Mouse (Mus musculus) thymus, adult 2 months (tissue): ENCODE measurements around the gene Cog5. TPM values are rescaled to one million over a fixed set of nuclear protein-coding genes. Genes with fewer than 3 reads are reported as not detected.
A peak's percentile ranks its signal among the peaks of the same experiment; 100 is the strongest.

Source experiments
- DNase-seq: peaks from one replicate; pipeline ENCODE4 v3.0.0; 2021
- H3K27ac ChIP-seq: fragments of 200-500 bp; 2 replicates; pipeline ENCODE4 v1.5.1; 2012; ENCODE audit warnings: low read length, control low read depth; ENCODE audit not compliant: control insufficient read depth, insufficient read depth
- H3K27me3 ChIP-seq: fragments of 200-500 bp; 2 replicates; pipeline ENCODE4 v1.6.1; 2012; ENCODE audit warnings: mild to moderate bottlenecking, low read length, moderate library complexity, mixed read lengths; ENCODE audit not compliant: control insufficient read depth, insufficient read depth
- H3K36me3 ChIP-seq: fragments of 200-500 bp; 2 replicates; pipeline ENCODE4 v1.6.1; 2012; ENCODE audit warnings: mild to moderate bottlenecking, low read length, moderate library complexity; ENCODE audit not compliant: control insufficient read depth, insufficient read depth
- H3K4me1 ChIP-seq: fragments of 200-500 bp; replicated peaks from 2 replicates; pipeline ENCODE4 v1.6.1; 2012; ENCODE audit warnings: low read length; ENCODE audit not compliant: control insufficient read depth, insufficient read depth
- H3K4me3 ChIP-seq: fragments of 200-500 bp; 2 replicates; pipeline ENCODE4 v1.5.1; 2012; ENCODE audit warnings: mild to moderate bottlenecking, low read length, control low read depth, moderate library complexity; ENCODE audit not compliant: control insufficient read depth, insufficient read depth
- CTCF ChIP-seq: fragments of 200-500 bp; IDR thresholded peaks from 2 replicates; pipeline ENCODE4 v1.5.1; 2012; ENCODE audit warnings: mild to moderate bottlenecking, control low read depth, low read length, moderate library complexity, borderline replicate concordance; ENCODE audit not compliant: control insufficient read depth, poor library complexity, insufficient read depth; ENCODE audit errors: extremely low read depth
- POLR2A ChIP-seq: fragments of 200-500 bp; IDR thresholded peaks from 2 replicates; pipeline ENCODE4 v1.6.1; 2012; ENCODE audit warnings: mild to moderate bottlenecking, low read length, control low read depth, moderate library complexity; ENCODE audit not compliant: control insufficient read depth, poor library complexity, insufficient read depth; ENCODE audit errors: extremely low read depth
- WGBS: fragments of 180-500 bp; shearing (Covaris S2); methylation state at CpG from one replicate; pipeline ENCODE4 v1.1.7; 2018; 5-methylcytosine and 5-hydroxymethylcytosine counted together
- polyA plus RNA-seq: library from polyadenylated mRNA; depleted of rRNA; stranded (reverse); fragments of >200 nt; gene quantifications from 2 replicates; pipeline ENCODE4 v1.2.3, GENCODE M21; 2012

Cog5 gene
- polyA plus RNA-seq, 1 experiment: 40.6 TPM

DNA sequence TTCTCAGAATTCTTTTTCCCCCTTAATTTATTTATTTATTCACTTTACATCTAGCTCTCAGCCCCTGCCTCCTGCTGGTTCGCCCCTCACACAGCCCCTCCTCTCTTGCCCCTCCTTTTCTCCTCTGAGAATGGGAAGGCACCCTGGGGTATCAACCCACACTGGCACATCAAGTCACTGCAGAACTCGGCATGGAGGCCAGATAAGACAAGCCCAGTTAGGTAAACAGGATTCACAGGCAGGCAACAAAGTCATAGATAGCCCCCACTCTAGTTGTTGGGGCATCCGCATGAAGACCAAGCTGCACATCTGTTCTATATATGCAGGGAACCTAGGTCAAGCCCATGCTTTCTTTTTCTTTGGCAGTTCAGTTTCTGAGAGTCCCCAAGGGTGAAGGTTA is 12.5 kb downstream of the Cog5 start:
- Histone ChIP-seq H3K27ac (no peak overlapping the region), H3K36me3 (peaks cover 32% of the 10 kb centered on the region), H3K27me3 (no peaks in the 10 kb centered on the region), H3K4me1 (no peaks in the 10 kb centered on the region), H3K4me3 (no peak overlapping the region)
- DNase-seq: no peak
- 99% methylated on average over 3 of the region's 3 CpGs for whole genome bisulfite sequencing
- TF ChIP-seq CTCF (no peak), POLR2A (no peak)

DNA sequence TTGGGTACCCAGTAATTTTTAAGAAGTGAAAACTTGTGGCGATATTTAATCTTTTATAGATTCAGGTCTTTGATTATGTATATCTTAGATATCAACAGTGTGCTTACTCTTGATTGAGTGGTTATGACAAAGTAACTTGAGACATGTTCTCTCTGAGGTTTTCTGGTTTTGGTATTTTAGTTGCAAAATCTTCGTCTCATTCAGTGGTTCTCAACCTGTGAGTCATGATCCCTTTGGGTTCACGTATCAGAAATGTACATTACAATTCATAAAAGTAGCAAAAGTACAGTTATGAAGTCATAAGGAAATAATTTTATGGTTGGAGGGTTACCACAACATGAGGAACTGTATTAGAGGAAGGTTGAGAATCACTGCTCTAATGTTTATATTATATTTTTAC is 32.0 kb downstream of the Cog5 start:
- 93% methylated on average over 3 of the region's 3 CpGs for WGBS
- H3K4me3 ChIP-seq: no peak overlapping the region
- peaks cover 4% of the 10 kb centered on the region; the same call in 1 of the 2 replicates for H3K36me3 ChIP-seq
- H3K27me3 ChIP-seq: no peaks in the 10 kb centered on the region
- TF ChIP-seq CTCF: no peak
- TF ChIP-seq POLR2A: no peak
- no peak overlapping the region for H3K27ac ChIP-seq
- DNase-seq: no peak
- no peaks in the 10 kb centered on the region for H3K4me1 ChIP-seq

DNA sequence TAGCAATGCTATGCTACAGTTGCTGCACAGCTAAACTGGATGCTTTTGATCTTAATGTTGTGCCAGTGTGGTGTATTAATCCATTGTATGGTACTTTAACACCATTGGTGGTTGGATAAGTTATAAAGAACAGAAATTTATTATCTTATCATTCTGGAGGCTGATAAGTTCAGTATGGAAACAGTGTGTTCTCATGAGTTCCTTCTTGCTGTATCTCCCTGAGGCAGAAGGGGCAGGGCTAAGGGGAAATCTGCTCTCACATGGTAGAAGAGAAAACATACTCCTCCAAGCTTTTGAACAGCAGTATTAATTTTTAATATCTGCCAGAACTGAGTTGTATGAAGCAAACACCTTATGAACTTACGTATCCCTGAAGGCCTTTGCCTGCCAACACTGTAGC is 38.6 kb downstream of the Cog5 start:
- TF ChIP-seq CTCF (no peak), POLR2A (no peak)
- Histone ChIP-seq H3K27me3 (no peaks in the 10 kb centered on the region), H3K4me3 (no peak overlapping the region), H3K36me3 (no peaks in the 10 kb centered on the region), H3K4me1 (no peaks in the 10 kb centered on the region), H3K27ac (no peak overlapping the region)
- WGBS: 100% methylated on average over 1 of the region's 1 CpGs
- no peak for DNase-seq

DNA sequence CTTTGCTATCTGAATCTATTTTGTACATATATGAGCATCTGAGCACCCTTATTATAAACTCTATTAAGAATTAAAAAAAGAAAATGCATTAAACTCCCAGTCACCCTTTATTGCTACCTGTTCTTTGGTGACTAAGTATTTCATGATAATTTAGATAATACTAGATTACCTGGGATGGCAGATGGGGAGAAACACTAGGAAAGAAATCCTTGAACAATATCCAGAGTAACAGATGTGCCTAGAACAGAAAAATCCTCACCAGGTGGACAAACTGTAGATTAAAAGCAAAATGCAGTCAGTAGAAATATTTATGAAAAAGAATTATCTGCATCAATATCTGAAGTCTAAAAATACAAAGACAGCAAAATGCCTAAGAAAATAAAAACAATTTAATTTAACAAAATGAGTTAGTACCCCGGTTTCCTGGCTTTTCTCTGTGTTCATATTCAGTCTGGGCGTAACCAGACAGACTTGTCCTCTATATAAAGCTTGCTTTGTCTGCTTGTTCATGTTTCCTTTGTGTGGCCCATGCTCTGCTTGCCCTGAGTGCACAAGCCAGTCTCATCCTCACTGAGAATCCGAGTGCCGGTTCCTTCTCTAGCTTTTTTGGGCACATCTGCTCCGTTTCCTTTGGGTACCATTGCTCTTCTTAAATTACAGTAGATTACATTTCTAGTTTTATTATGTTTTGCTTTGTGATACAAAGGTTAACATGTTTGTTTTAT is 46.1 kb downstream of the Cog5 start:
- no peak for DNase-seq
- 97% methylated on average over 5 of the region's 5 CpGs for WGBS
- Histone ChIP-seq H3K4me3 (no peak overlapping the region), H3K27ac (no peak overlapping the region), H3K36me3 (no peaks in the 10 kb centered on the region), H3K27me3 (no peaks in the 10 kb centered on the region), H3K4me1 (no peaks in the 10 kb centered on the region)
- TF ChIP-seq CTCF (no peak), POLR2A (no peak)

DNA sequence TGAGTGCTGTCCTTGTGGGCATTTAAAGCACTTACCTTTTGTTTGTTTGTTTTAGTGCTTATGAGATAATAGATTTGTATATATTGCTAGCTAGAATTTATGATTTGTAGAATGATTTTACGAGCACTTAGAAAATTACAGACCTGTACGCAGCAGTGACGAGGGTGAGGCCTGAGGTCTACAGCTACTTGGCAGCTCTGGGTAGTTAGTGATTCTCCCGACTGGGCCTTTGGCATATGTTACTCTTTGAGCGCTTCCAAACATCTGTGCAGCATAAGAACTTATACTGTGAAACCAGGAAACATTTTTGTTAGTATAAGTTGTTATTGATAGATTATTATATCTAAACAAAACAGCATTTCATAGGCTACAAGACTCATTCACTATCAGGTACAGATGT is 46.7 kb downstream of the Cog5 start:
- Histone ChIP-seq H3K27ac (no peak overlapping the region), H3K4me3 (no peak overlapping the region), H3K4me1 (no peaks in the 10 kb centered on the region), H3K27me3 (no peaks in the 10 kb centered on the region), H3K36me3 (no peaks in the 10 kb centered on the region)
- no peak for DNase-seq
- WGBS: 98% methylated on average over 5 of the region's 5 CpGs
- TF ChIP-seq POLR2A (no peak), CTCF (no peak)

DNA sequence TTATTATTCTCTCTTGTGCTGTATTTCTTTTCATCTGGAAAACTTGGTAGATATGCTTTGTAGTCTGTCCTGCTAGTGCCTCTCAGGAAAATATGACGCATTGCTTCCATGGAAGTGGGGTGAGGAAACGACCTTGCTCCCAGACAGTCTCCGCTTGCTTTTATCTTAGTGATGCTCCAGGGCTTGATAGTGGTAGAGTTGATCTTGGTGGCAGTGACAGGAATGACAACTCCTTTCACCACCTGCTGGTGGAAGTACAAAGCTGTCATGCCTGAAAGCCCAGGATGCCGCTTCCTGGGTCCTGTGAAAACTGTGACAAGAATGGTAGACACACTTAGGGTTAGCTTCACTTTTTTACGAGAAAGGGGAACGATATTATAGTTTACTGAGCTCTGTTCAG is 49.2 kb downstream of the Cog5 start:
- 96% methylated on average over 6 of the region's 6 CpGs for WGBS
- no peaks in the 10 kb centered on the region for H3K4me1 ChIP-seq
- no peaks in the 10 kb centered on the region for H3K36me3 ChIP-seq
- peak overlapping the region; percentile 10; the same call in 1 of the 2 replicates for H3K27ac ChIP-seq
- H3K27me3 ChIP-seq: no peaks in the 10 kb centered on the region
- DNase-seq: no peak
- no peak overlapping the region for H3K4me3 ChIP-seq
- no peak for TF ChIP-seq POLR2A
- TF ChIP-seq CTCF: no peak

DNA sequence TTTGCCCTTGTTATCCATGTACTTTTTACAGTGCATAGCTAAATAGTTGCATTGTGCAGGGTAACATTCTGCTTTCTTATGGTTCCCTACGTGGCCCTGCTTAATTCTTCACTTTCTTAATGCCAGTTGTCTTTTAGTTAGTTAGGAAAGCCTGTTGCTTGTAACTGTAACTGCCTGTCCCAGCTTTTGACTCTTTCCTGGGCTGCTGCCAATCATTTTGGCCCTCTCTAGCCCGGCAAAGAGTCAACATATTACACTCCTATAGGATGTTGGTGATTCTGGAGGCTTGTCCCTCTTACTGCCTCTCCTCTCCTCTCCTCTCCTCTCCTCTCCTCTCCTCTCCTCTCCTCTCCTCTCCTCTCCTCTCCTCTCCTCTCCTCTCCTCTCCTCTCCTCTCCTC is 51.5 kb downstream of the Cog5 start:
- no peak overlapping the region for H3K4me3 ChIP-seq
- WGBS: 91% methylated on average over 2 of the region's 2 CpGs
- no peak for DNase-seq
- H3K36me3 ChIP-seq: no peaks in the 10 kb centered on the region
- H3K27ac ChIP-seq: no peak overlapping the region
- no peaks in the 10 kb centered on the region for H3K4me1 ChIP-seq
- TF ChIP-seq CTCF (no peak), POLR2A (no peak)
- H3K27me3 ChIP-seq: no peaks in the 10 kb centered on the region
